Comparison of ENCODE assay signal across 8 mouse cellular contexts in the genomic region with DNA sequence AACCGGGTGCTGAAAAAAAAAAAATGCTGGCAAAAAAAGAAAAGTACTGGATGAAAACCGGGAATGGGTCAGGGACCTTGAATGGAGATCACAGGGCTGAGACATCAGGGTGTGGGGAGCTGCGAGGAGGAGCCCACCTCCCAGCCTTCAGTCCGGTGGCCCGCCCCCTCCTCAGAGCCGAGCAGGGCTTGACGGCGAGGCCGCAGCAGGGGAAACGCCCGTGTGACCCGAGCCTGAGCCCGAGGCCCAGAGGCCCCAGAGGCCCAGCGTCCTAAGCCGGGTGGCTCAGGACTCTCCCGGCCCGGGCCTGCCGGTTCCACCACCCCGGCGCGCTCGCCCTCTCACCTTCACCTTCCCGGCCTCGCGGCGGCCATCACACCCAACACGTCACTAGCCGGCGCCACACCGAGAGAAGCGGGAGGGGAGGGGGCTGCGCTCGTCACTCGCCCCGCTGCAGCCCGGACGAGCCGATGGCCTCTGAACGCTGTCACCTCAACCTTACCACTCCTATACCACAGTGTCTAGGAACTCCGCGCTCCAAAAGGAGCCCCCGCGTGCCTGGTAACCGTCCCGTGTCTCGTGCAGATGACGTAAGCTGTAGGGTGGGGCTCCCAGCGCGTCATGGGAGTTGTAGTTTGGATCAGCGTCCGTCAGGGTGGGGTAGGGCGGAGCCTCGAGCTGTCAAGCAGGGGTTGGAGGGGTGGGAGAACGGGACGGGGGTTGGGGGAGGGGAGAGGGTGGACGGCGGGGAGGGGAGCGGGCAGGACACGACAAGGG. TPM values are rescaled to one million over a fixed set of nuclear protein-coding genes. Genes with fewer than 3 reads are reported as not detected.
A peak's percentile ranks its signal among the peaks of the same experiment; 100 is the strongest.
DNase-seq lines count a peak whose midpoint lies in the region; ATAC-seq and TF ChIP-seq lines count a peak whose summit lies in the region.

TSS of gene Mfn2 (minus strand) at position 392 of the 777 bp plus-strand sequence.

- no peak for TF ChIP-seq CTCF in C2C12 (IDR thresholded peaks at IDR 0.05; ENCODE audit: control insufficient read depth, insufficient read depth, insufficient read length)
- no peak for TF ChIP-seq CTCF in brain, embryonic 14.5 days (IDR thresholded peaks at IDR 0.05; ENCODE audit: borderline replicate concordance, extremely low read depth, insufficient read depth, insufficient read length)
- no peak for TF ChIP-seq CTCF in liver, adult 2 months (IDR thresholded peaks at IDR 0.05; ENCODE audit: low read depth, low read length)

- peak; percentile 93 for ATAC-seq in heart, embryonic 11.5 days (replicated peaks; ENCODE audit: insufficient number of reproducible peaks, low FRiP score, low TSS enrichment)
- ATAC-seq in kidney, embryonic 16.5 days (ENCODE audit: low FRiP score, low TSS enrichment): peak; percentile 96

- H3K9me3 ChIP-seq in erythroblast, embryonic 14.5 days (ENCODE audit: control insufficient read depth, low read length): no peaks in the 10 kb centered on the region
- no peaks in the 10 kb centered on the region for H3K9me3 ChIP-seq in heart, embryonic 11.5 days (replicated peaks; ENCODE audit: control insufficient read depth, low read length)
- no peaks in the 10 kb centered on the region for H3K9me3 ChIP-seq in kidney, embryonic 16.5 days (ENCODE audit: low read length)

- peaks cover 47% of the 10 kb centered on the region for H3K79me2 ChIP-seq in C2C12 (ENCODE audit: control insufficient read depth, insufficient read depth)
- H3K79me2 ChIP-seq in liver, adult 2 months (ENCODE audit: control insufficient read depth, insufficient read depth, low read length): peaks cover 25% of the 10 kb centered on the region; the same call in 1 of the 2 replicates
- peaks cover 31% of the 10 kb centered on the region for H3K79me2 ChIP-seq in myocyte (ENCODE audit: control insufficient read depth, insufficient read depth)

- peaks cover 17% of the 10 kb centered on the region for H3K79me3 ChIP-seq in C2C12 (ENCODE audit: low read depth)

- H3ac ChIP-seq in C2C12 (ENCODE audit: control insufficient read depth, insufficient read length, low read depth): peak within 1 kb of the TSS; percentile 90
- H3ac ChIP-seq in myocyte (ENCODE audit: control insufficient read depth, insufficient read length): peak within 1 kb of the TSS; percentile 96

- peak within 1 kb of the TSS; percentile 67 for H3K4me2 ChIP-seq in heart, embryonic 11.5 days
- H3K4me2 ChIP-seq in kidney, embryonic 16.5 days (replicated peaks; ENCODE audit: low read depth, low read length): peak within 1 kb of the TSS; percentile 77
- peak within 1 kb of the TSS; percentile 84 for H3K4me2 ChIP-seq in myocyte (ENCODE audit: low read depth)

- H3K4me1 ChIP-seq in erythroblast, embryonic 14.5 days (ENCODE audit: control insufficient read depth): peaks cover 31% of the 10 kb centered on the region
- peaks cover 19% of the 10 kb centered on the region for H3K4me1 ChIP-seq in heart, embryonic 11.5 days (ENCODE audit: control insufficient read depth, insufficient read depth, low read length)
- H3K4me1 ChIP-seq in kidney, embryonic 16.5 days (ENCODE audit: insufficient read depth, low read length): peaks cover 11% of the 10 kb centered on the region
- H3K4me1 ChIP-seq in liver, adult 2 months (ENCODE audit: control insufficient read depth, insufficient read depth, low read length): peaks cover 20% of the 10 kb centered on the region

- under 1% methylated on average over 59 of the region's 59 CpGs for WGBS in heart, embryonic 11.5 days (ENCODE audit: insufficient replicate concordance)
- WGBS in kidney, embryonic 16.5 days: under 1% methylated on average over 59 of the region's 59 CpGs
- under 1% methylated on average over 59 of the region's 59 CpGs for WGBS in liver, adult 2 months

- H3K36me3 ChIP-seq in C2C12 (ENCODE audit: control insufficient read depth, insufficient read depth) (peaks cover 30% of the 10 kb centered on the region), myocyte (ENCODE audit: control insufficient read depth, insufficient read depth) (peaks cover 13% of the 10 kb centered on the region)
- peaks cover 34% of the 10 kb centered on the region for H3K36me3 ChIP-seq in erythroblast, embryonic 14.5 days (ENCODE audit: control insufficient read depth)
- H3K36me3 ChIP-seq in heart, embryonic 11.5 days (ENCODE audit: control insufficient read depth, insufficient read depth, low read length): peaks cover 14% of the 10 kb centered on the region
- H3K36me3 ChIP-seq in kidney, embryonic 16.5 days (ENCODE audit: insufficient read depth, low read length): peaks cover 12% of the 10 kb centered on the region
- peaks cover 11% of the 10 kb centered on the region for H3K36me3 ChIP-seq in liver, adult 2 months (ENCODE audit: control insufficient read depth, insufficient read depth, low read length)
- no peaks in the 10 kb centered on the region for H3K36me3 ChIP-seq in splenic B cell, adult 2 months (ENCODE audit: control insufficient read depth, insufficient read depth, low read length, poor library complexity, severe bottlenecking)

- peak; percentile 51; the same call in 1 of the 2 replicates for TF ChIP-seq POLR2A in brain, embryonic 14.5 days (IDR thresholded peaks at IDR 0.05; ENCODE audit: borderline replicate concordance, extremely low read depth, insufficient read depth, insufficient read length, poor library complexity, severe bottlenecking)
- TF ChIP-seq POLR2A in liver, adult 2 months (IDR thresholded peaks at IDR 0.05; ENCODE audit: extremely low read depth, insufficient read depth, low read length): peak; percentile 53; the same call in 1 of the 2 replicates
- TF ChIP-seq POLR2A in myocyte (IDR thresholded peaks at IDR 0.05; ENCODE audit: insufficient read length, low read depth): peak; percentile 60

- H3K27ac ChIP-seq in heart, embryonic 11.5 days (ENCODE audit: low read depth, low read length): peak within 1 kb of the TSS; percentile 89
- peak within 1 kb of the TSS; percentile 81 for H3K27ac ChIP-seq in kidney, embryonic 16.5 days (ENCODE audit: low read length)
- peak within 1 kb of the TSS; percentile 98 for H3K27ac ChIP-seq in liver, adult 2 months (replicated peaks; ENCODE audit: insufficient read depth, low read depth, low read length)

- H3K9ac ChIP-seq in heart, embryonic 11.5 days (ENCODE audit: low read depth, low read length): peak within 1 kb of the TSS; percentile 89
- peak within 1 kb of the TSS; percentile 92 for H3K9ac ChIP-seq in kidney, embryonic 16.5 days (replicated peaks; ENCODE audit: low read length)
- H3K9ac ChIP-seq in liver, adult 2 months (ENCODE audit: low read depth, low read length): peak within 1 kb of the TSS; percentile 96

- H3K27me3 ChIP-seq in C2C12 (ENCODE audit: control insufficient read depth, insufficient read depth, insufficient read length): no peaks in the 10 kb centered on the region
- H3K27me3 ChIP-seq in erythroblast, embryonic 14.5 days (ENCODE audit: control insufficient read depth): no peaks in the 10 kb centered on the region
- H3K27me3 ChIP-seq in heart, embryonic 11.5 days (ENCODE audit: control insufficient read depth, insufficient read depth, low read length): no peaks in the 10 kb centered on the region
- no peaks in the 10 kb centered on the region for H3K27me3 ChIP-seq in kidney, embryonic 16.5 days (ENCODE audit: insufficient read depth, low read length)
- H3K27me3 ChIP-seq in liver, adult 2 months (ENCODE audit: control insufficient read depth, insufficient read depth, low read length): no peaks in the 10 kb centered on the region
- H3K27me3 ChIP-seq in myocyte (ENCODE audit: control insufficient read depth, insufficient read depth, insufficient read length): no peaks in the 10 kb centered on the region
- no peaks in the 10 kb centered on the region for H3K27me3 ChIP-seq in splenic B cell, adult 2 months (ENCODE audit: control insufficient read depth, insufficient read depth, low read length, poor library complexity, severe bottlenecking)

- peak within 1 kb of the TSS; percentile 87 for H3K4me3 ChIP-seq in C2C12 (ENCODE audit: insufficient read depth, poor library complexity, severe bottlenecking)
- H3K4me3 ChIP-seq in erythroblast, embryonic 14.5 days (replicated peaks): peak within 1 kb of the TSS; percentile 78
- H3K4me3 ChIP-seq in heart, embryonic 11.5 days (ENCODE audit: low read depth, low read length): peak within 1 kb of the TSS; percentile 94
- peak within 1 kb of the TSS; percentile 92 for H3K4me3 ChIP-seq in kidney, embryonic 16.5 days (ENCODE audit: low read length)
- H3K4me3 ChIP-seq in liver, adult 2 months (ENCODE audit: insufficient read depth, low read depth, low read length): peak within 1 kb of the TSS; percentile 92
- peak within 1 kb of the TSS; percentile 52 for H3K4me3 ChIP-seq in myocyte

- DNase-seq in brain, embryonic 14.5 days (ENCODE audit: low read depth): peak; percentile 97
- DNase-seq in liver, adult 2 months (ENCODE audit: extremely low read depth, low read depth, low spot score): no peak
- peak; percentile 90 for DNase-seq in splenic B cell, adult 2 months (ENCODE audit: low read depth, low spot score)

TF ChIP-seq in C2C12, 6 proteins besides CTCF, POLR2A, EP300 and RAD21:
- TF ChIP-seq USF1 (IDR thresholded peaks at IDR 0.05; ENCODE audit: low read depth): no peak
- peak; percentile 52 for TF ChIP-seq MAX (IDR thresholded peaks at IDR 0.05)
- TF ChIP-seq MYOD1 (IDR thresholded peaks at IDR 0.05; ENCODE audit: control insufficient read depth, insufficient read length, low read depth): no peak
- TF ChIP-seq MYOG (IDR thresholded peaks at IDR 0.05; ENCODE audit: control insufficient read depth, extremely low read depth, insufficient read length): no peak
- no peak for TF ChIP-seq CEBPB (IDR thresholded peaks at IDR 0.05; ENCODE audit: low read depth)

TF ChIP-seq in myocyte, 11 proteins besides CTCF, POLR2A, EP300 and RAD21 (continues in another document):
- TF ChIP-seq TCF3 (IDR thresholded peaks at IDR 0.05; ENCODE audit: insufficient read length, low read depth) (no peak), TCF12 (IDR thresholded peaks at IDR 0.05; ENCODE audit: insufficient read depth, poor library complexity, severe bottlenecking) (no peak), MYOG (IDR thresholded peaks at IDR 0.05; ENCODE audit: control insufficient read depth in 1 of 3, insufficient read depth in 1 of 3, insufficient read length in 2 of 3, low read depth in 2 of 3) (no peak), USF1 (IDR thresholded peaks at IDR 0.05; ENCODE audit: low read depth) (no peak), SRF (IDR thresholded peaks at IDR 0.05; ENCODE audit: control insufficient read depth, insufficient read length, low read depth) (peak; percentile 81), MYOD1 (IDR thresholded peaks at IDR 0.05; ENCODE audit: control insufficient read depth in 1 of 3, insufficient read length in 2 of 3, low read depth in 2 of 3) (no peak)

RNA-seq across cellular contexts. Expression of gene Mfn2, which starts in this region (rescaled TPM):
- 46.7 TPM for polyA plus RNA-seq in C2C12 (2012; fragmentation: generic; extraction: Trizol)
- 61.7 and 84.6 TPM in 2 replicates for polyA plus RNA-seq in brain, embryonic 14.5 days (2012; rRNA removed)
- polyA plus RNA-seq in erythroblast, embryonic 14.5 days (2012): 0.89 and 1.5 TPM in 2 replicates
- polyA plus RNA-seq in heart, embryonic 11.5 days (2014; fragmentation: Nextera tagmentation; extraction: Ambion mirVana): 61.8 and 95.4 TPM in 2 replicates
- polyA plus RNA-seq in kidney, embryonic 16.5 days (2015; fragmentation: Nextera tagmentation; extraction: Ambion mirVana): 45.4 and 47.1 TPM in 2 replicates
- total RNA-seq in liver, adult 2 months (2014; rRNA removed): 36.6 and 37.7 TPM in 2 replicates
- 49.4 and 50.3 TPM in 2 replicates for polyA plus RNA-seq in liver, adult 2 months (2012; rRNA removed)
- polyA plus RNA-seq in myocyte (2012; fragmentation: generic; extraction: Trizol): 75.8 TPM

Comparison
In these comparisons a context has a peak if more than half of its experiments do, and no peak if none do; other contexts are left out.
1. RNA of gene Mfn2 (polyA plus RNA-seq): 61.7 to 84.6 TPM in brain, embryonic 14.5 days, 75.8 TPM in myocyte (single experiment), 61.8 to 95.4 TPM in heart, embryonic 11.5 days, 49.4 to 50.3 TPM in liver, adult 2 months, 46.7 TPM in C2C12 (single experiment) and 45.4 to 47.1 TPM in kidney, embryonic 16.5 days; 0.89 to 1.5 TPM in erythroblast, embryonic 14.5 days; every median in the first group is over 10 times any median in the second.
2. Peak in every context shown above with its lines, with median percentiles within 50 percentile points of each other: H3K4me3 ChIP-seq, POLR2A ChIP-seq, H3K27ac ChIP-seq, H3K4me2 ChIP-seq and H3K9ac ChIP-seq.